Mouse (Mus musculus): ENCODE measurements around the gene Paox.

DNA sequence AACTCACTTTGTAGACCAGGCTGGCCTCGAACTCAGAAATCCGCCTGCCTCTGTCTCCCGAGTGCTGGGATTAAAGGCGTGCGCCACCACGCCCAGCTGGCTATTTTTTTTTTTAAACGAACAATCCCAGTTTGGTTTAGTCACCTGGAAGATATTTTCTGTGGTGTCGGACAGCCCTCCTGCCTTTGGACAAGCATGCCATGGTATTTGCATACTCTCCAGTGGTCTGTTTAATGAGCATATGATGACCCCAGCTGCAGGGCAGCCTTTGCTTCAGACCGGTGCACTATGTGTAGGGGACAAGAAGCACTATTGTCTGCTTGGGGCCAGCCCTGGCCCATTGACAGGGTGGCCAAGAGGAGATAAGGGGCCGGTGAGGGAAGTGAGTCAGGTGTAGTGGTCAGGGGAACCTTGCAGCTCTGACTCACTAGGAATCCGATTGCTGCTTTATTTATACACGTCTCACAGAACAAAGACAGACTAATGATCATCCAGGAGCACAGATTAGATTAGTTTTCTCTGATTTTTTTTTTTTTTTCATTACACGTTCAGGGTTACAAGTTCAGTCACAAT, 5.8 kb downstream of the Paox start:
- TF ChIP-seq POLR2A (IDR thresholded peaks at IDR 0.05; ENCODE audit: borderline replicate concordance, control insufficient read depth, low read depth, low read length) (no peak), CTCF (IDR thresholded peaks at IDR 0.05; ENCODE audit: control insufficient read depth, insufficient read depth, low read length) (no peak)

All from bone marrow, adult 2 months (tissue).